Mouse (Mus musculus): ENCODE results near the gene C1qtnf7. TPM values are rescaled to one million over a fixed set of nuclear protein-coding genes. Genes with fewer than 3 reads are reported as not detected.

C1qtnf7 gene
- total and polyA plus RNA-seq, 2 experiments from 2014 or later = 0.38 to 1.1 TPM

GRCm38 (mm10) chr5:43645020-43645419 is 129.7 kb downstream of the C1qtnf7 start:
- Histone ChIP-seq H3K4me3 (ENCODE audit: low read depth, low read length) (no peak overlapping the region), H3K9me3 (ENCODE audit: low read length) (no peaks in the 10 kb centered on the region), H3K4me1 (ENCODE audit: insufficient read depth) (no peaks in the 10 kb centered on the region), H3K27ac (ENCODE audit: low read depth, low read length) (no peak overlapping the region), H3K9ac (no peak overlapping the region), H3K36me3 (ENCODE audit: insufficient read depth) (no peaks in the 10 kb centered on the region), H3K27me3 (ENCODE audit: insufficient read depth, low read length) (no peaks in the 10 kb centered on the region), H3K4me2 (ENCODE audit: low read depth) (no peak overlapping the region)
- 36% methylated on average over 4 of the region's 4 CpGs for WGBS
- DNase-seq = no peak
- no peak for ATAC-seq
- no peak for TF ChIP-seq CTCF (IDR thresholded peaks at IDR 0.05; ENCODE audit: low read depth)

DNA sequence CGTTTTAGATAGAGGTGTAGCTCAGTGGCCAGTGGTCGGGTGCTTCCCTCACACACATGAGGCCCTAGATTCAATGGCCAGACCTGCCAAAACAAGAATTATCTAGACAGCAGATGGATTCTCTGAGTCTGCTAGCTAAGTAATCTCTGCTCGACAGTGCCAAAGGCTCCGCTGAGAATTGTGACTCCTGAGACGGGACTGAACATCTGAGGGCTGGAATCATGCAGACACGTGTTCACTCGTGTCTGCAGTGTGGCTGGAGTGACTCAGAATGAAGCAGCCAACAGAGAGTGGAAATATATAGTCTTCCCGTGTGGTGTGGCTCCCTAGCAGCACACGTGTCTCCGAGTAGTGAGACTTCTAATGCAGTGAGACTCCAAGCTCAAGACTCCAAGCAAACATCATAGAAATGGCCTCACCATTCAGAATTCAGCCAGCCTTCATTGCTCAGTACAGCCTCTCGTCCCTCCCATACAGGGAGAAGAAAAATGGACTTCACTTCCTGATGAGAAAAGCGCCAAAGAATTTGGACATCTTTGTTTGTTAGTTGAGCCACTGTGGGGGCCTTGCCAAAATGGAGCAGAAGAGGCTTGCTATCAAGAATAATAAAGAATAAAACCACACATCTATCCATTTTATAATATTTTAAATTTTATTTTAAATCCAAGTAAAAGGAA is 131.9 kb downstream of the C1qtnf7 start:
- no peaks in the 10 kb centered on the region for H3K36me3 ChIP-seq (ENCODE audit: insufficient read depth)
- WGBS = 72% methylated on average over 12 of the region's 12 CpGs
- no peak overlapping the region for H3K27ac ChIP-seq (ENCODE audit: low read depth, low read length)
- ATAC-seq (peak; percentile 43; the same call in 1 of the 2 replicates), DNase-seq (no peak)
- H3K9me3 ChIP-seq (ENCODE audit: low read length) = no peaks in the 10 kb centered on the region
- H3K4me3 ChIP-seq (ENCODE audit: low read depth, low read length) = no peak overlapping the region
- no peak overlapping the region for H3K9ac ChIP-seq
- no peaks in the 10 kb centered on the region for H3K4me1 ChIP-seq (ENCODE audit: insufficient read depth)
- no peak for TF ChIP-seq CTCF (IDR thresholded peaks at IDR 0.05; ENCODE audit: low read depth)
- H3K27me3 ChIP-seq (ENCODE audit: insufficient read depth, low read length) = no peaks in the 10 kb centered on the region
- H3K4me2 ChIP-seq (ENCODE audit: low read depth) = no peak overlapping the region

DNA sequence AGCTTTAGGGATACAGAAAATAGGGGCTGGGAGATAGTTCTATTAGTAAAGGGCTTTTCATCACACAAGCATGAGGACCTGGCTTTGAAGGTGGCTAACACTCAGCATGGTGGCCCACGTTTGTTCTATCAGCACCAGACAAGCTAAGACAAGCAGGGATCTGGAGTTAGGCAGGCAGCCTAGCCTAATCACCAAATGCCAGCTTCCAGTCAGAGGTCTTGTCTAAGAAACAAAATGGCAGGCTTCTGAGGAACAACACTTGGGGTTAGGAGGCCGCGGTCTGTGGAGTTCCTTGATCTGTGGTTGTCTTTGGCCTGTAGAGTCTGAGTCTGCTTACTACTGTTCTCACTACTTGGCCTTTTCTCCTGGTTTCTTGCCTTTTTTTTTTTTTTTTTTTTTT is 146.2 kb downstream of the C1qtnf7 start:
- H3K27ac ChIP-seq (ENCODE audit: low read depth, low read length) = peak overlapping the region; percentile 82; the same call in 1 of the 2 replicates
- H3K4me1 ChIP-seq (ENCODE audit: insufficient read depth) = no peaks in the 10 kb centered on the region
- no peaks in the 10 kb centered on the region for H3K27me3 ChIP-seq (ENCODE audit: insufficient read depth, low read length)
- no peak for TF ChIP-seq CTCF (IDR thresholded peaks at IDR 0.05; ENCODE audit: low read depth)
- no peak overlapping the region for H3K9ac ChIP-seq
- ATAC-seq (no peak), DNase-seq (no peak)
- no peaks in the 10 kb centered on the region for H3K36me3 ChIP-seq (ENCODE audit: insufficient read depth)
- WGBS = 94% methylated on average over 3 of the region's 3 CpGs
- no peak overlapping the region for H3K4me3 ChIP-seq (ENCODE audit: low read depth, low read length)
- H3K9me3 ChIP-seq (ENCODE audit: low read length) = no peaks in the 10 kb centered on the region
- H3K4me2 ChIP-seq (ENCODE audit: low read depth) = 0 out of 2 replicates have a peak overlapping the region, but pooled peaks have one; percentile 52

- Histone ChIP-seq H3K27ac (ENCODE audit: low read depth, low read length) (peak within 1 kb of the TSS; percentile 82), H3K4me2 (ENCODE audit: low read depth) (peak within 1 kb of the TSS; percentile 52), H3K36me3 (ENCODE audit: insufficient read depth) (no peaks in the 10 kb centered on the region), H3K9me3 (ENCODE audit: low read length) (no peaks in the 10 kb centered on the region), H3K4me1 (ENCODE audit: insufficient read depth) (no peaks in the 10 kb centered on the region), H3K9ac (peak within 1 kb of the TSS; percentile 56), H3K4me3 (ENCODE audit: low read depth, low read length) (peak within 1 kb of the TSS; percentile 40), H3K27me3 (ENCODE audit: insufficient read depth, low read length) (no peaks in the 10 kb centered on the region)
- DNase-seq (peak; percentile 69), ATAC-seq (peak; percentile 88)
- peak; percentile 13; the same call in 1 of the 2 replicates for TF ChIP-seq CTCF (IDR thresholded peaks at IDR 0.05; ENCODE audit: low read depth)
- WGBS = 5% methylated on average over 19 of the region's 19 CpGs
Measured at GRCm38 (mm10) chr5:43661997-43662961, 146.9 kb downstream of the C1qtnf7 start, which contains the start of gene Cc2d2a. Gene Cc2d2a, plus strand, starts transcription at chr5:43662346.

DNA sequence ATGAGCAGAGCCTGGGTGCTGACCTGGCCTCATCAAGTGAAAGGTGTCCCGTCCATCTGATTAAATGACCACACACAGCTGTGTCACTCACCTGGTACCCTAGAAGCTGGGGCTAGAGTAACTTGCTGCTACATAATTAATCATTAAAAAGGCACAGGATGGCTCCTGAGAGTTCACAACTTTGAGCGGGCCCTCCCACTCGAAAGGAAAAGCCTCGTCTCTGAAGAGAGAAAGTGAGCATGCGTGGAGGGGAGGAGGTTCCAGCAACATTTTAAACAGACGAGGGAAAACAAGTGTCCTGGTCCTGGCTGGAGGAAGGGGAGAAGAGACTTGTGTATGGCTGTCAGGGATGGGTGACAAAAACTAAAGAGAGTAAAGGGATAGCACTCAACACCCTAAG is 148.2 kb downstream of the C1qtnf7 start:
- no peak overlapping the region for H3K27ac ChIP-seq (ENCODE audit: low read depth, low read length)
- H3K36me3 ChIP-seq (ENCODE audit: insufficient read depth) = no peaks in the 10 kb centered on the region
- no peaks in the 10 kb centered on the region for H3K27me3 ChIP-seq (ENCODE audit: insufficient read depth, low read length)
- no peak for TF ChIP-seq CTCF (IDR thresholded peaks at IDR 0.05; ENCODE audit: low read depth)
- no peak for ATAC-seq
- no peaks in the 10 kb centered on the region for H3K4me1 ChIP-seq (ENCODE audit: insufficient read depth)
- no peak overlapping the region for H3K4me3 ChIP-seq (ENCODE audit: low read depth, low read length)
- peak overlapping the region; percentile 6; the same call in 1 of the 2 replicates for H3K4me2 ChIP-seq (ENCODE audit: low read depth)
- no peaks in the 10 kb centered on the region for H3K9me3 ChIP-seq (ENCODE audit: low read length)
- DNase-seq = no peak
- WGBS = 51% methylated on average over 6 of the region's 6 CpGs
- no peak overlapping the region for H3K9ac ChIP-seq

- TF ChIP-seq CTCF (IDR thresholded peaks at IDR 0.05; ENCODE audit: low read depth) = no peak
- H3K27ac ChIP-seq (ENCODE audit: low read depth, low read length) = no peak overlapping the region
- H3K4me1 ChIP-seq (ENCODE audit: insufficient read depth) = no peaks in the 10 kb centered on the region
- peak overlapping the region; percentile 23; the same call in 1 of the 2 replicates for H3K4me2 ChIP-seq (ENCODE audit: low read depth)
- 0 out of 2 replicates have a peak overlapping the region, but pooled peaks have one; percentile 8 for H3K4me3 ChIP-seq (ENCODE audit: low read depth, low read length)
- no peaks in the 10 kb centered on the region for H3K27me3 ChIP-seq (ENCODE audit: insufficient read depth, low read length)
- no peak overlapping the region for H3K9ac ChIP-seq
- DNase-seq (peak; percentile 62), ATAC-seq (peak; percentile 58)
- H3K36me3 ChIP-seq (ENCODE audit: insufficient read depth) = no peaks in the 10 kb centered on the region
- 12% methylated on average over 5 of the region's 5 CpGs for WGBS
- H3K9me3 ChIP-seq (ENCODE audit: low read length) = no peaks in the 10 kb centered on the region
Measured at GRCm38 (mm10) chr5:43665144-43665543, 149.8 kb downstream of the C1qtnf7 start.

Other genes starting within 250 kb of the C1qtnf7 start
- gene Cc2d2a, start 146.8 kb downstream of the C1qtnf7 start, total RNA-seq (2014; rRNA removed) = 9.4 and 10.2 TPM in 2 replicates
- gene Cc2d2a, start 146.8 kb downstream of the C1qtnf7 start, polyA plus RNA-seq (2015; fragmentation: Nextera tagmentation; extraction: Ambion mirVana) = 3.2 and 5.6 TPM in 2 replicates